Mouse (Mus musculus): ENCODE data around the gene Mpp1. TPM values are rescaled to one million over a fixed set of nuclear protein-coding genes. Genes with fewer than 3 reads are reported as not detected.

Gene Mpp1
- polyA plus RNA-seq, 1 experiment from 2014 or later = 35.6 TPM

- Histone ChIP-seq H3K4me1 (peaks cover 6% of the 10 kb centered on the region; the same call in 1 of the 2 replicates), H3K4me3 (no peak overlapping the region), H3K9me3 (no peaks in the 10 kb centered on the region), H3K4me2 (no peak overlapping the region), H3K27me3 (replicated peaks) (no peaks in the 10 kb centered on the region), H3K27ac (replicated peaks) (no peak overlapping the region), H3K9ac (no peak overlapping the region), H3K36me3 (peaks cover 10% of the 10 kb centered on the region; the same call in 1 of the 2 replicates)
- ATAC-seq (ENCODE audit: extremely low read depth, insufficient number of reproducible peaks, low FRiP score, low TSS enrichment) = no peak
Measured at GRCm38 (mm10) chrX:75128333-75128980, 2.4 kb downstream of the Mpp1 start.

DNA sequence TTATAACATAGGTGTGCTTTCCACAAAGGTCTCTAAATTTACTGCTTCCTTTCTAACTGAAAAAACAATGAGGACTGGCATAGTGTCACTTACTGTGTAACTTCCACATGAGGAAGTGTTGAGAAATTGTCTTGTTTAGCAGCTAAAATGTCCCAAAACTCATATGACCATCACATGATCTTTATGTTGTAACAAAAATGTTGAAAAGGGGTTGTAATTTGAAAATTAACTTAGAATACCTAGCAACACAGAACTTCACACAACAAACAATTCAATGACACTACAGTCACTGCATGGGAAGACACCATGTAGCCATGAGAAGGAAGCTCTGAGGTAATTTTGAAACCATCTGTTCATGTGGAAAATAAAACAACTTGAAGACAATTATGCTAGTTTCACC, 3.9 kb downstream of the Mpp1 start:
- H3K9ac ChIP-seq = no peak overlapping the region
- H3K27ac ChIP-seq (replicated peaks) = no peak overlapping the region
- H3K9me3 ChIP-seq = no peaks in the 10 kb centered on the region
- peaks cover 6% of the 10 kb centered on the region; the same call in 1 of the 2 replicates for H3K4me1 ChIP-seq
- no peak overlapping the region for H3K4me2 ChIP-seq
- peaks cover 15% of the 10 kb centered on the region; the same call in 1 of the 2 replicates for H3K36me3 ChIP-seq
- no peak overlapping the region for H3K4me3 ChIP-seq
- ATAC-seq (ENCODE audit: extremely low read depth, insufficient number of reproducible peaks, low FRiP score, low TSS enrichment) = no peak
- no peaks in the 10 kb centered on the region for H3K27me3 ChIP-seq (replicated peaks)

- Histone ChIP-seq H3K27ac (replicated peaks) (no peak overlapping the region), H3K36me3 (peaks cover 21% of the 10 kb centered on the region; the same call in 1 of the 2 replicates), H3K4me2 (no peak overlapping the region), H3K9me3 (no peaks in the 10 kb centered on the region), H3K4me1 (peaks cover 6% of the 10 kb centered on the region; the same call in 1 of the 2 replicates), H3K4me3 (no peak overlapping the region), H3K27me3 (replicated peaks) (no peaks in the 10 kb centered on the region), H3K9ac (no peak overlapping the region)
- 65% methylated on average over 3 of the region's 3 CpGs for WGBS
- no peak for ATAC-seq (ENCODE audit: extremely low read depth, insufficient number of reproducible peaks, low FRiP score, low TSS enrichment)
Measured at GRCm38 (mm10) chrX:75125606-75126005, 5.2 kb downstream of the Mpp1 start.

DNA sequence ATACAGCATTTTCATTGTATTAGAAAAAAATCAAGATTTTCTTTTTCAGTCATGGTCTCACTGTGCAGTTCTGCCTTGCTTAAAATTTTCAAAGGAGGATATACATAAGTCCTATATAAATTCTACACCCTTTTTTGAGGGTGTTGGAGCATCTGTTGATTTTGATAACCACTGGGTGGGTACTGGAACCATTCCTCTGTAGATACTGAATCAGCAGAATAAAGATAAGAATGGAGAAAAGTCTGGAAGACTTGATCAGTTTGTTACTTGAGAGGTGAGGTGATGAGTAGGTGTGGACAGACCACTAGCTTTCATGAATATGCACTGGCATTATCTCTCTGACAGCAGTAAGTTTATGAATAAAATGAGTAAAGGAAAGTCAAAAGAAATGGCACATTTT, 15.3 kb downstream of the Mpp1 start:
- no peaks in the 10 kb centered on the region for H3K9me3 ChIP-seq
- peaks cover 56% of the 10 kb centered on the region for H3K36me3 ChIP-seq
- no peak overlapping the region for H3K4me2 ChIP-seq
- ATAC-seq (ENCODE audit: extremely low read depth, insufficient number of reproducible peaks, low FRiP score, low TSS enrichment) = no peak
- no peaks in the 10 kb centered on the region for H3K27me3 ChIP-seq (replicated peaks)
- H3K27ac ChIP-seq (replicated peaks) = no peak overlapping the region
- H3K4me1 ChIP-seq = no peaks in the 10 kb centered on the region
- no peak overlapping the region for H3K4me3 ChIP-seq
- no peak overlapping the region for H3K9ac ChIP-seq

DNA sequence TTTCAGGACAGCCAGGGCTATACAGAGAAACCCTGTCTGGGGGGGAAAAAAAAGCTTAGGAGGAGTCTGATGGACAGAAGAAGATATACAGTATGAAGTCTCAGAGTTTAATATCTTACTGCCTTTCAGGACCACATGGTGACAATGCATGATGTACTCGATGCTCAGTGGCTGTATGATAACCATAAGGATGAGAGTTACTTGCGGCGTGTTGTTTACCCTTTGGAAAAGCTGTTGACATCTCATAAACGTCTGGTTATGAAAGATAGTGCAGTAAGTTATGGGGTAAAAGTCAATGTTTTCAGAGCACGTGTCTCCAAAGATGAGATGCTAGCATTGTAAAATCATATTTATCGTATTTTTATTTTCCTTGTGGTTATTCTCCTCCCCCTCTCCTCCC, 28.5 kb downstream of the Mpp1 start:
- WGBS = 88% methylated on average over 6 of the region's 6 CpGs
- Histone ChIP-seq H3K4me3 (no peak overlapping the region), H3K4me2 (no peak overlapping the region), H3K9ac (no peak overlapping the region), H3K27ac (replicated peaks) (no peak overlapping the region), H3K27me3 (replicated peaks) (no peaks in the 10 kb centered on the region), H3K4me1 (peaks cover 5% of the 10 kb centered on the region), H3K9me3 (no peaks in the 10 kb centered on the region), H3K36me3 (peaks cover 84% of the 10 kb centered on the region)
- no peak for ATAC-seq (ENCODE audit: extremely low read depth, insufficient number of reproducible peaks, low FRiP score, low TSS enrichment)

DNA sequence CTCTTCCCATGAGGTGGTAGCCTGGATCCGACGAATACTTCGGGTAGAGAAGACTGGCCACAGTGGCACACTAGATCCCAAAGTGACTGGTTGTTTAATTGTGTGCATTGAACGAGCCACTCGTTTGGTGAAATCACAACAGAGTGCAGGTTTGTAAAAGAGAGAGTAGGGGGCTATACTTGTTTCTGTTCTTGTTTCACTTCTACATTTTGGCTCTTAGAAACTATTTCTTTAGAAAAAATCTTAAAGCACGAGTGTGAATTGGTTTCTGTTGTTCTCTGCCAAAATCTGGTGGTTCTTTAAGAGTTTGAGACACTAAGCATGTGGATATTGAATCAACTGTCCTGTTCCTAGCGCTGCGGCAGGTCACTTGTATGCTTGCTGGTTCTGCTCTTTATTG, 32.0 kb downstream of the Mpp1 start:
- Histone ChIP-seq H3K4me3 (no peak overlapping the region), H3K9me3 (no peaks in the 10 kb centered on the region)

GRCm38 (mm10) chrX:75096163-75096770, 34.5 kb downstream of the Mpp1 start:
- Histone ChIP-seq H3K9ac (peak overlapping the region; percentile 79), H3K4me2 (peak overlapping the region; percentile 74), H3K36me3 (peaks cover 29% of the 10 kb centered on the region), H3K27me3 (replicated peaks) (no peaks in the 10 kb centered on the region), H3K4me1 (peaks cover 9% of the 10 kb centered on the region), H3K27ac (replicated peaks) (peak overlapping the region; percentile 71), H3K9me3 (no peaks in the 10 kb centered on the region), H3K4me3 (peak overlapping the region; percentile 65)
- ATAC-seq (ENCODE audit: extremely low read depth, insufficient number of reproducible peaks, low FRiP score, low TSS enrichment) = 0 out of 2 replicates have a peak, but pooled peaks have one; percentile 11
- 12% methylated on average over 23 of the region's 23 CpGs for WGBS

More for the DNA sequence above, 32.0 kb downstream of the Mpp1 start:
- Histone ChIP-seq H3K4me2 (no peak overlapping the region), H3K9ac (no peak overlapping the region), H3K27me3 (replicated peaks) (no peaks in the 10 kb centered on the region), H3K36me3 (peaks cover 52% of the 10 kb centered on the region), H3K4me1 (peaks cover 9% of the 10 kb centered on the region), H3K27ac (replicated peaks) (no peak overlapping the region)
- 91% methylated on average over 8 of the region's 8 CpGs for WGBS
- ATAC-seq (ENCODE audit: extremely low read depth, insufficient number of reproducible peaks, low FRiP score, low TSS enrichment) = no peak

- no peaks in the 10 kb centered on the region for H3K27me3 ChIP-seq (replicated peaks)
- H3K36me3 ChIP-seq = peaks cover 22% of the 10 kb centered on the region
- peaks cover 9% of the 10 kb centered on the region for H3K4me1 ChIP-seq
- H3K27ac ChIP-seq (replicated peaks) = peak within 1 kb of the TSS; percentile 73
- ATAC-seq (ENCODE audit: extremely low read depth, insufficient number of reproducible peaks, low FRiP score, low TSS enrichment) = peak; percentile 98
- peak within 1 kb of the TSS; percentile 74 for H3K4me2 ChIP-seq
- H3K9me3 ChIP-seq = no peaks in the 10 kb centered on the region
- peak within 1 kb of the TSS; percentile 79 for H3K9ac ChIP-seq
- peak within 1 kb of the TSS; percentile 65 for H3K4me3 ChIP-seq
- WGBS = 10% methylated on average over 29 of the region's 29 CpGs
Measured at GRCm38 (mm10) chrX:75095369-75096162, 35.2 kb downstream of the Mpp1 start, which contains the start of gene Dkc1. Gene Dkc1 (plus strand): TSS chrX:75095854.

DNA sequence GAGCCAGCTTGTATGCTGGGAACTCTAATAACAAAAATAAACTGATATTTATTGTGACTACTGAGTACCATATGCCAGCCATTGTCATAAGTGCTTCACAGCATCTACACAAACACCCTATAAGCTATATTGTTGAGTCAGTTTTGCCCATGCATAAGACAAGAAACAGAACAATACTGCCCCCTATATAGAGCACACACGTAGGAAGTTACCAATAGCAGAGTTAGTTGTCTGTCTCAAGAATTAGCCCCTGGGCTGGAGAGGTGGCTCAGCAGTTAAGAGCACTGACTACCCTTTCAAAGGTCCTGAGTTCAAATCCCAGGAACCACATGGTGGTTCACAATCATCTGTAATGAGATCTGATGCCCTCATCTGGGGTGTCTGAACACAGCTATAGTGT, 45.2 kb downstream of the Mpp1 start:
- 27% methylated on average over 1 of the region's 1 CpGs for whole genome bisulfite sequencing

DNA sequence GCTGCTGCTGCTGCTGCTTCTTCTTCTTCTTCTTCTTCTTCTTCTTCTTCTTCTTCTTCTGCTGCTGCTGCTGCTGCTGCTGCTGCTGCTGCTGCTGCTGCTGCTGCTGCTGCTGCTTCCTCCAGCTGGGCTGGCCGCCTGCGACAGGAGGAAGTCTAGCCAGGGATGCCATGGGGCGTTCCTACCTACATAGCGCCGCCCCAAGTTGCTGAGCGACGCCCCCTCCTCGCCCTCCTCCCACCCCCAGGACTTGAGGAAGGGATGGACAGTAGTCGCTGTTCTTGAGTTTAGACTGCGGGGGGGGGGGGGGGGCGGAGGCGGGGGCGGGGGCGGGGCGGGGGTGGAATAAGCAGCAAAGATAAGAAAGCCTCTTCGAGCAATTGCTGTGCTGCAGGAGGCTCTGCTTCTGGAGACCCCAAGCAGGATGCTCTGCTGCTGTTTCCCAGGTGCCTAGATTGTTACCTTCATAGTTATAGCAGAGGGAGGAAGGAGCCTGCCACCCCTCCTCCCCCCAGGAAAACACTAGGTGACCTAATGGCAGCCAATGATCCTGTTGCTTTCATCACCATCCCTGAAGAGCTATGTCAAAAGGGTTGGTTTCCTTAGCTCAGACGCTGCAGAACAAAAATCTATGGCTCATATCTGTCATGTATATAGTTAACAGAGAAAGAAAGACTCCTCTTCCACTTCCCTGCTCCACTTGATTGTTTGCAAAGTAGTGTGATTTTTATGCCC, 45.9 kb downstream of the Mpp1 start, which contains the start of gene Gab3:
TSS of gene Gab3 (minus strand) at position 685 of the 735 bp plus-strand sequence.
- H3K4me1 ChIP-seq = no peaks in the 10 kb centered on the region
- H3K27ac ChIP-seq (replicated peaks) = peak within 1 kb of the TSS; percentile 56

More for the DNA sequence above, 45.2 kb downstream of the Mpp1 start:
- Histone ChIP-seq H3K4me2 (no peak overlapping the region), H3K27ac (replicated peaks) (no peak overlapping the region), H3K27me3 (replicated peaks) (no peaks in the 10 kb centered on the region), H3K9ac (no peak overlapping the region), H3K4me1 (no peaks in the 10 kb centered on the region), H3K4me3 (no peak overlapping the region), H3K36me3 (no peaks in the 10 kb centered on the region), H3K9me3 (no peaks in the 10 kb centered on the region)
- ATAC-seq (ENCODE audit: extremely low read depth, insufficient number of reproducible peaks, low FRiP score, low TSS enrichment) = no peak

More for the DNA sequence above, 45.9 kb downstream of the Mpp1 start, which contains the start of gene Gab3:
- Histone ChIP-seq H3K9me3 (no peaks in the 10 kb centered on the region), H3K4me2 (peak within 1 kb of the TSS; percentile 71), H3K27me3 (replicated peaks) (no peaks in the 10 kb centered on the region), H3K9ac (peak within 1 kb of the TSS; percentile 80), H3K36me3 (no peaks in the 10 kb centered on the region), H3K4me3 (peak within 1 kb of the TSS; percentile 65)
- WGBS = 4% methylated on average over 5 of the region's 17 CpGs
- ATAC-seq (ENCODE audit: extremely low read depth, insufficient number of reproducible peaks, low FRiP score, low TSS enrichment) = peak; percentile 63

All from heart, embryonic 13.5 days (tissue).